Mouse (Mus musculus): ENCODE data around the gene Krt90. TPM values are rescaled to one million over a fixed set of nuclear protein-coding genes. Genes with fewer than 3 reads are reported as not detected.

Gene Krt90
- polyA plus RNA-seq (2014; fragmentation: Illumina TruSeq; extraction: RNeasy Lipid Tissue Mini Kit (QIAGEN cat#74804); ENCODE audit: low read depth, low replicate concordance), result not detected

GRCm38 (mm10) chr15:101562850-101563249 lies at the start of gene Krt90:
TSS of gene Krt90 (minus strand) at chr15:101562950.

GRCm38 (mm10) chr15:101573796-101574345 lies 11.1 kb upstream of the Krt90 start, which contains the start of gene Krt75:
TSS of gene Krt75 (minus strand) at chr15:101573904.

GRCm38 (mm10) chr15:101550567-101550966 lies 12.2 kb downstream of the Krt90 start, which contains the start of gene Krt82:
TSS of gene Krt82 (minus strand) at chr15:101550667.

GRCm38 (mm10) chr15:101532720-101533119 lies 30.0 kb downstream of the Krt90 start, which contains the start of gene Krt84:
TSS of gene Krt84 (minus strand) at chr15:101532820.

GRCm38 (mm10) chr15:101517161-101517560 lies 45.6 kb downstream of the Krt90 start, which contains the start of gene Gm49425:
TSS of gene Gm49425 (minus strand) at chr15:101517261.

Other genes with a start within 250 kb of the Krt90 start
- not detected for gene Krt80, start 192.8 kb downstream of the Krt90 start, polyA plus RNA-seq (2014; fragmentation: Illumina TruSeq; extraction: RNeasy Lipid Tissue Mini Kit (QIAGEN cat#74804); ENCODE audit: low read depth, low replicate concordance)
- gene Krt7, start 151.9 kb downstream of the Krt90 start, polyA plus RNA-seq (2014; fragmentation: Illumina TruSeq; extraction: RNeasy Lipid Tissue Mini Kit (QIAGEN cat#74804); ENCODE audit: low read depth, low replicate concordance), result 5.0 TPM
- gene Krt87, start 124.1 kb downstream of the Krt90 start, polyA plus RNA-seq (2014; fragmentation: Illumina TruSeq; extraction: RNeasy Lipid Tissue Mini Kit (QIAGEN cat#74804); ENCODE audit: low read depth, low replicate concordance), result 0.50 TPM
- not detected for gene Krt88, start 115.2 kb downstream of the Krt90 start, polyA plus RNA-seq (2014; fragmentation: Illumina TruSeq; extraction: RNeasy Lipid Tissue Mini Kit (QIAGEN cat#74804); ENCODE audit: low read depth, low replicate concordance)
- gene Krt81, start 99.2 kb downstream of the Krt90 start, polyA plus RNA-seq (2014; fragmentation: Illumina TruSeq; extraction: RNeasy Lipid Tissue Mini Kit (QIAGEN cat#74804); ENCODE audit: low read depth, low replicate concordance), result not detected
- gene Krt86, start 89.5 kb downstream of the Krt90 start, polyA plus RNA-seq (2014; fragmentation: Illumina TruSeq; extraction: RNeasy Lipid Tissue Mini Kit (QIAGEN cat#74804); ENCODE audit: low read depth, low replicate concordance), result not detected
- gene Krt83, start 71.4 kb downstream of the Krt90 start, polyA plus RNA-seq (2014; fragmentation: Illumina TruSeq; extraction: RNeasy Lipid Tissue Mini Kit (QIAGEN cat#74804); ENCODE audit: low read depth, low replicate concordance), result not detected
- not detected for gene Gm49425, start 45.7 kb downstream of the Krt90 start, polyA plus RNA-seq (2014; fragmentation: Illumina TruSeq; extraction: RNeasy Lipid Tissue Mini Kit (QIAGEN cat#74804); ENCODE audit: low read depth, low replicate concordance)
- gene Krt84, start 30.1 kb downstream of the Krt90 start, polyA plus RNA-seq (2014; fragmentation: Illumina TruSeq; extraction: RNeasy Lipid Tissue Mini Kit (QIAGEN cat#74804); ENCODE audit: low read depth, low replicate concordance), result not detected
- not detected for gene Krt82, start 12.3 kb downstream of the Krt90 start, polyA plus RNA-seq (2014; fragmentation: Illumina TruSeq; extraction: RNeasy Lipid Tissue Mini Kit (QIAGEN cat#74804); ENCODE audit: low read depth, low replicate concordance)
- gene Krt75, start 11.0 kb upstream of the Krt90 start, polyA plus RNA-seq (2014; fragmentation: Illumina TruSeq; extraction: RNeasy Lipid Tissue Mini Kit (QIAGEN cat#74804); ENCODE audit: low read depth, low replicate concordance), result not detected
- not detected for gene Gm5414, start 65.2 kb upstream of the Krt90 start, polyA plus RNA-seq (2014; fragmentation: Illumina TruSeq; extraction: RNeasy Lipid Tissue Mini Kit (QIAGEN cat#74804); ENCODE audit: low read depth, low replicate concordance)
- gene Gm5478, start 84.4 kb upstream of the Krt90 start, polyA plus RNA-seq (2014; fragmentation: Illumina TruSeq; extraction: RNeasy Lipid Tissue Mini Kit (QIAGEN cat#74804); ENCODE audit: low read depth, low replicate concordance), result not detected
- gene Krt6b, start 117.3 kb upstream of the Krt90 start, polyA plus RNA-seq (2014; fragmentation: Illumina TruSeq; extraction: RNeasy Lipid Tissue Mini Kit (QIAGEN cat#74804); ENCODE audit: low read depth, low replicate concordance), result not detected
- not detected for gene Krt6a, start 131.4 kb upstream of the Krt90 start, polyA plus RNA-seq (2014; fragmentation: Illumina TruSeq; extraction: RNeasy Lipid Tissue Mini Kit (QIAGEN cat#74804); ENCODE audit: low read depth, low replicate concordance)
- gene Krt5, start 149.9 kb upstream of the Krt90 start, polyA plus RNA-seq (2014; fragmentation: Illumina TruSeq; extraction: RNeasy Lipid Tissue Mini Kit (QIAGEN cat#74804); ENCODE audit: low read depth, low replicate concordance), result not detected
- not detected for gene Krt71, start 180.2 kb upstream of the Krt90 start, polyA plus RNA-seq (2014; fragmentation: Illumina TruSeq; extraction: RNeasy Lipid Tissue Mini Kit (QIAGEN cat#74804); ENCODE audit: low read depth, low replicate concordance)
- gene Krt72, start 223.5 kb upstream of the Krt90 start, polyA plus RNA-seq (2014; fragmentation: Illumina TruSeq; extraction: RNeasy Lipid Tissue Mini Kit (QIAGEN cat#74804); ENCODE audit: low read depth, low replicate concordance), result not detected
- gene Krt73, start 239.4 kb upstream of the Krt90 start, polyA plus RNA-seq (2014; fragmentation: Illumina TruSeq; extraction: RNeasy Lipid Tissue Mini Kit (QIAGEN cat#74804); ENCODE audit: low read depth, low replicate concordance), result not detected

All from sigmoid colon, adult 10 weeks (tissue).